Mouse (Mus musculus) hindbrain, embryonic 12.5 days (tissue): ENCODE measurements around the gene Stag1. TPM values are rescaled to one million over a fixed set of nuclear protein-coding genes. Genes with fewer than 3 reads are reported as not detected.

Experiments
- ATAC-seq: fragments of 200-750 bp; cut with Nextera tagmentation; 2 replicates; pipeline ENCODE4 v1.8.0; 2017; ENCODE audit warnings: moderate TSS enrichment; ENCODE audit not compliant: low FRiP score
- H3K27ac ChIP-seq: fragments of 300-500 bp; sonication (generic); 2 replicates; pipeline ENCODE4 v1.5.1; 2016; ENCODE audit warnings: mild to moderate bottlenecking
- H3K27me3 ChIP-seq: fragments of 300-500 bp; sonication (generic); 2 replicates; pipeline ENCODE4 v1.6.1; 2016; ENCODE audit warnings: mild to moderate bottlenecking
- H3K36me3 ChIP-seq: fragments of 300-500 bp; sonication (generic); 2 replicates; pipeline ENCODE4 v1.6.1; 2016; ENCODE audit warnings: mild to moderate bottlenecking
- H3K4me1 ChIP-seq: fragments of 300-500 bp; sonication (generic); 2 replicates; pipeline ENCODE4 v1.6.1; 2016
- H3K4me2 ChIP-seq: fragments of 300-500 bp; sonication (generic); replicated peaks from 2 replicates; pipeline ENCODE4 v1.6.1; 2016; ENCODE audit warnings: mild to moderate bottlenecking
- H3K4me3 ChIP-seq: fragments of 300-500 bp; sonication (generic); 2 replicates; pipeline ENCODE4 v1.5.1; 2016; ENCODE audit warnings: mild to moderate bottlenecking
- H3K9ac ChIP-seq: fragments of 300-500 bp; sonication (generic); 2 replicates; pipeline ENCODE4 v1.6.1; 2016; ENCODE audit warnings: mild to moderate bottlenecking, moderate library complexity
- H3K9me3 ChIP-seq: fragments of 300-500 bp; sonication (generic); replicated peaks from 2 replicates; pipeline ENCODE4 v1.6.1; 2016; ENCODE audit warnings: mild to moderate bottlenecking
- WGBS: fragments of 180-500 bp; shearing (Covaris S2); methylation state at CpG from one replicate; pipeline ENCODE4 v1.1.7; 2016; 5-methylcytosine and 5-hydroxymethylcytosine counted together
- polyA plus RNA-seq: library from polyadenylated mRNA; unstranded; fragments of >200 nt; fragmentation: Nextera tagmentation; extraction: Ambion mirVana; gene quantifications from 2 replicates; pipeline ENCODE4 v1.2.1, GENCODE M21; 2016

The Stag1 gene
- polyA plus RNA-seq, 1 experiment from 2014 or later = 58.1 TPM

DNA sequence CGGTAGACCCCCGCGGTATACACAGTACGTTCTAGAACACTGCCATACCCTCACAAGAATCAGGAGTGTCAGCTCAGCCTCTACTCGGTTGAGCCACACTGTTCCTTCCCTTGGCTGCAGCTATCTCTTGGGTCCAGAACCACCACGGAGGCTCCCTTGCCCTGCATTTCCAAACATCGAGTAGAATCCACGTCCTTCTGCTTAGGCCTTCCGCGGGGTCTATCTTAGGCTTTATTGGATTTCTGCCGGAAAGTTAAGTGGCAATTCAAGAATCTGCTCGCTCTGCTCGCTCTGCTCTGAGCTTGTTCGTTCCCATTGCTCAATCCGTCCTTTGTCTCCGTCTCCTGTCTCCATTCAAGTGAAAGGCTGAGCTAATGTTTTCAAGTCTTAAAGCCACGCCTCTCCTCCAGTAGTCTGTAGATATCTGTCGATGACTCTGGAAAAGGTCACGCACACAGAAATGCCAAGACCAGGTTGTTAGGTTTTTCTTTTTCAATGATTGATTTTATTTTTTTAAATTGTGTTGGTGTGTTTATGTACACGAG, 17.3 kb upstream of the Stag1 start:
- no peak overlapping the region for H3K27ac ChIP-seq
- no peak overlapping the region for H3K9ac ChIP-seq
- peaks cover 18% of the 10 kb centered on the region for H3K4me1 ChIP-seq
- no peak for ATAC-seq
- H3K27me3 ChIP-seq = no peaks in the 10 kb centered on the region
- no peak overlapping the region for H3K4me3 ChIP-seq
- WGBS = 60% methylated on average over 20 of the region's 20 CpGs
- H3K4me2 ChIP-seq = no peak overlapping the region
- H3K9me3 ChIP-seq = no peaks in the 10 kb centered on the region
- no peaks in the 10 kb centered on the region for H3K36me3 ChIP-seq

DNA sequence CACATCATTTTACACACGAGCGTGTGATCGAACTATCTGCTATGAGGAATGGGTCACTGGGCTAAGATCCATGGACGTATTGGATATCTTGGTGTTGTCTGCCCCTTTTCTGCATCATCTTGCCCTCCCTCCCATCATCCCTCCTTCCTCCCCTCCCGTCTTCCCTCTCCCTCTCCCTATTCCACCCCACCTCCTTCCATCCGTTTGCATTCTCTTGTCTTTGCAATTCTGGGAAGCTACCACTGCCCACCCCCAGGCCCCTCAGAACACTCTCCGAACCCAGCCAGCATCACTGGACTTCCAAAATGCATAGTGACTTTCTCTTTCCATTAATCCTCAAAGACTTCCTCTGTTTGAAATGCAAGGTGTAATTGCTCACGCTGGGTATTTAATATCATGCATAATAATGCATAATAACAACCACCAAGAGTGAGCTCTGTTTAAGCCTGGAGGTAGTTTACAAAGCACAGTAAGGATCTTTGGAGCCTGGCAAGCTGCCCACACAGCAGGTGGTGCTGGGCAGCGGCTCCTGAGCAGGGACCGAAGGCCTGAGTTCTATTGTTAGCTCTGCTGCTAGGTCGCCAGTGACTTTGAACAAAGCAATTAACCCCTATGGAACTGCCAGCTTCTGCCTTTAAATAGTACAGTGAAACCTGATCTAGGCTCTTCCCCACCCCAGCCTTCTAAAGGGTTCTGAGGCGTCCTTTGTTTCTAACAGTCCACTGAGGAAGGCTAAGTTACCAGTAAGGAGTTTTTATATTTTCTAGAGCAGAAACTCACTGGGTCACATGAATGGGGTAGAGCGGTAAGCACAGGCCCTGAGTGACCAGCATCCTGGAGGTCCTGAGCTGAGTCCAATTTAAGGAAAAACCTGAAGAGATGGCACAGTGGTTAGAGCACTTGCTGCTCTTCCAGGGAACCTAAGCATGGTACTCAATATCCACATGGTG, 15.8 kb upstream of the Stag1 start:
- Histone ChIP-seq H3K36me3 (no peaks in the 10 kb centered on the region), H3K4me1 (peaks cover 18% of the 10 kb centered on the region), H3K9ac (no peak overlapping the region), H3K27me3 (no peaks in the 10 kb centered on the region), H3K27ac (peak overlapping the region; percentile 25), H3K4me2 (no peak overlapping the region), H3K4me3 (no peak overlapping the region), H3K9me3 (no peaks in the 10 kb centered on the region)
- peak; percentile 48; the same call in 1 of the 2 replicates for ATAC-seq
- WGBS = 30% methylated on average over 13 of the region's 13 CpGs

DNA sequence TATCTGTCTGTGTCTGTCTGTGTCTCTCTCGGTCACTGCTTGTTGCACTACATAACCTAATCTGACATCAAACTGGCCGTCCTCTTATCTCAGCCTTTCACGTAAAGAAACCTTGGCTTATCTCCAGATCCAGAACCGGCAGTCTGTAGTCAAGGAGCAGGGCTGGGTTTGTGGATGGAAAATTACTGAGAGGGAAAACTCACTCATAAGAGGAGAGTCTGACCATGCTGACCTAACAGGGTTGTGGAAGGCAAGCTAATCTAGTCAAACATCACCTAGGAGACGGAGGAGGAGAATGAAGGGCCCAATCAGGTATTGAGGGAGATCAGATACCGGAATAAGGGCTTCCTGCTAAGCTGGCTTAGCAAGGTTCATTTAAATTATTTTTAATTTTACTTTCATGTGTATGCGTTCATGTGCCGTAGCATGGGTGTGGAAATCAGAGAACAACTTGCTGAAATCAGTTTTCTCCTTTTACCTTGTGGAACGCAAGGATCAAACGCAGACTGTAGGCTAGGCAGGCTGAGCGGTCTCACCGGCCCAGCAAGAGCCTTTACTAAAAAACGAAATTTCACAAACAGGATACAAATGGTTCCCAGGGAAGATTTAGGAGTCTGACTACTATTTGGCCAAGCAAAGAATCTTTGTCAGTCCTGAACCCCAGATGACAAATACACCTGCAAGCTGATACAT, 14.6 kb upstream of the Stag1 start:
- ATAC-seq = no peak
- Histone ChIP-seq H3K27ac (no peak overlapping the region), H3K36me3 (no peaks in the 10 kb centered on the region), H3K9ac (no peak overlapping the region), H3K4me3 (no peak overlapping the region), H3K4me2 (no peak overlapping the region), H3K4me1 (peaks cover 18% of the 10 kb centered on the region), H3K9me3 (no peaks in the 10 kb centered on the region), H3K27me3 (no peaks in the 10 kb centered on the region)
- WGBS = 70% methylated on average over 13 of the region's 13 CpGs

DNA sequence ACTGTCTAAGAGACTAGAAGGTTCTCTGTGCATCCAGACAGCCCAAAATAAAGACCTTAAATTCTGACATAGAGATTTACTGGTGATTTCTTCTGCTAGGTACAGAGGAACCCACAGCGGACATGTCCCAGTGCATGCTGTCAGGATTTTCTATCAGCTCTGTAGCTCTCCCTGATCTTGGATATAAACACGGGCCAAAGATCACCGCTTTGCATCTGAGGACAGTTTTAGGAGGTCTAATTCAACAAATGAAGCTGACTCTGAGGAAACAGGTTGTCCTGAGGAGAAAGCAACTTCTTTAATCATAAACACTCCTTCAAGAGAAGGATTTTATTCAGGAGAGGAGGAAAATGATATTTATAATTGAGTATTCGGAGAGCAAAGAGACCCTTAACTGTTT, 13.6 kb upstream of the Stag1 start:
- WGBS = 90% methylated on average over 4 of the region's 4 CpGs
- Histone ChIP-seq H3K4me3 (no peak overlapping the region), H3K27ac (no peak overlapping the region), H3K36me3 (no peaks in the 10 kb centered on the region), H3K4me2 (no peak overlapping the region), H3K27me3 (no peaks in the 10 kb centered on the region), H3K9me3 (no peaks in the 10 kb centered on the region), H3K9ac (no peak overlapping the region), H3K4me1 (peaks cover 18% of the 10 kb centered on the region)
- no peak for ATAC-seq

- Histone ChIP-seq H3K9me3 (0 out of 2 replicates have a peak, but pooled peaks cover 3% of the 10 kb centered on the region), H3K4me3 (no peak overlapping the region), H3K4me2 (no peak overlapping the region), H3K9ac (no peak overlapping the region), H3K4me1 (no peaks in the 10 kb centered on the region; the same call in 1 of the 2 replicates), H3K27ac (no peak overlapping the region), H3K36me3 (no peaks in the 10 kb centered on the region), H3K27me3 (no peaks in the 10 kb centered on the region)
- no peak for ATAC-seq
- 72% methylated on average over 4 of the region's 4 CpGs for WGBS
These were observed 7.1 kb upstream of the Stag1 start for GRCm38 (mm10) chr9:100590462-100590861.

GRCm38 (mm10) chr9:100596317-100596716, 1.3 kb upstream of the Stag1 start:
- Histone ChIP-seq H3K4me3 (no peak overlapping the region), H3K4me1 (peaks cover 8% of the 10 kb centered on the region; the same call in 1 of the 2 replicates), H3K9ac (no peak overlapping the region), H3K27me3 (no peaks in the 10 kb centered on the region), H3K36me3 (no peaks in the 10 kb centered on the region), H3K4me2 (no peak overlapping the region), H3K9me3 (0 out of 2 replicates have a peak, but pooled peaks cover 3% of the 10 kb centered on the region), H3K27ac (no peak overlapping the region)
- WGBS = 86% methylated on average over 8 of the region's 8 CpGs
- ATAC-seq = no peak

DNA sequence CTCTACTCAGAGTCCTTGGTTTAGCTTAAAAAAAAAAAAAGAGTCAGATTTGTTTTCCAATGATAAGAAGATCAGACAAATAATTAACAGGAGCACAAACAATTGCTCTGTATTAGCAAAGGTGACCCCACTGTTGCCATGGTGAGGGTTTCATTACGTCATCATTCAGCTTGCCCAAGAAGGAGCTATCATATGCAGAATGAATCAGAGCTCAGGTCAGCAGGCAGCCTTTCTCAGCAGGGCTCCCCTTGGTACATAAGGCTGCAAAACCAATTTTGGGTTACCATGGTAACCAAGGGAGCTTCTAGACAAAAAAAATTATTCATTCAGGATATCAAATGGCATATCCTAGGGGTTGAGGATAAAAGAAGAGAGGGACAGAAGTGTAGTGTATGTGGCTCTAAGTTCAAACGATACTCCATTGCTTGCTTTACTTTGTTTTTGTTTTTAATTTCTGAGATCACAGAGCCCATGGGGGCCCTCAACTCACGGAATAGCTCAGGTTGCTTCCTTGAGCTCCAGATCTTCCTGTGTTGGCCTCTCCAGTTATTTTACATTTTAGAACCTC, 2.2 kb downstream of the Stag1 start:
- ATAC-seq = no peak
- 29% methylated on average over 3 of the region's 3 CpGs for WGBS

DNA sequence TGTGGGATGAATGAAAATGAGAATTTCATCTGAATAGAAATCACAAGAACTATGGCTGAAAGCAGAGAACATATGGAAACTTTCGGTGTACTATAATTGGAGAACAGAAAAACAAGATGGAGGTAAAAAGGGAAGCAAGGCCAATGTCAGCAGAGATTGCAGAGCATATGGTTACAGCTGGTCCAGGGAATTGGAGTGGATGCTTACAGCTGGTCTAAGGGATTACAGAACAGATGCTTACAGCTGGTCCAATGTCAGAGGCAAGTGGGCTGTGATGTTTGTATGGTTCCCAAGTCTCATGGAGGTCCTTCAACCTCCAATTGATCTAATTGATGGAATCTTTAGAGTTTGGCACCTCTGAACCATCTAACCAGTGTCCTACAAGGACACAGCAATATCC, 4.5 kb downstream of the Stag1 start:
- no peaks in the 10 kb centered on the region for H3K36me3 ChIP-seq
- H3K27ac ChIP-seq = no peak overlapping the region
- WGBS = 87% methylated on average over 1 of the region's 1 CpGs
- H3K9me3 ChIP-seq = no peaks in the 10 kb centered on the region
- no peaks in the 10 kb centered on the region for H3K27me3 ChIP-seq
- no peak for ATAC-seq
- H3K4me1 ChIP-seq = peaks cover 12% of the 10 kb centered on the region
- H3K9ac ChIP-seq = no peak overlapping the region
- H3K4me3 ChIP-seq = no peak overlapping the region
- no peak overlapping the region for H3K4me2 ChIP-seq

More for the DNA sequence above, 2.2 kb downstream of the Stag1 start:
- Histone ChIP-seq H3K36me3 (no peaks in the 10 kb centered on the region), H3K4me2 (no peak overlapping the region), H3K9me3 (no peaks in the 10 kb centered on the region), H3K4me1 (peaks cover 8% of the 10 kb centered on the region; the same call in 1 of the 2 replicates), H3K4me3 (no peak overlapping the region), H3K9ac (no peak overlapping the region), H3K27ac (0 out of 2 replicates have a peak overlapping the region, but pooled peaks have one; percentile 17), H3K27me3 (no peaks in the 10 kb centered on the region)

DNA sequence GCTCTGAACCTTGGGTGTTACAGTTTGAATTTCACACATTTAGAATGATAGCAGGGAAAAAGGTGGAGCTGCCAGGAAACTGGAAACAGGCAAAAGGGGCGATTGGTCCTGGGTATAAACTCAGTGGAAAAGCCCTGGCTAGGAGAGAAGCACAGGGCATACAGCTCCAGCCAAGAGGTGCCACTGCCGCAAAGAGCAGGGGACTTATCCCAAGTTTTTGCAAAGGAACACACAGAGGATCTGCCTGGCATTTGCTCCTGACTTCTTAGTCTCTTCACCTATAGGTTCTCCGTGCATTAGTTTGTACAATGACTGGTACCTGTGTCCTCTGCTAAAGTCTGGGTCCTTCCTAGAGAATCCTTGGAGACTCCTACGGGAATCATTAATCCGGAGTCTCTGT, 5.6 kb downstream of the Stag1 start:
- Histone ChIP-seq H3K27ac (no peak overlapping the region), H3K9me3 (no peaks in the 10 kb centered on the region), H3K36me3 (no peaks in the 10 kb centered on the region), H3K4me2 (no peak overlapping the region), H3K27me3 (no peaks in the 10 kb centered on the region), H3K4me1 (peaks cover 12% of the 10 kb centered on the region), H3K4me3 (no peak overlapping the region), H3K9ac (no peak overlapping the region)
- WGBS = 70% methylated on average over 5 of the region's 5 CpGs
- ATAC-seq = no peak

GRCm38 (mm10) chr9:100605522-100605921, 7.9 kb downstream of the Stag1 start:
- no peak overlapping the region for H3K4me3 ChIP-seq
- no peak overlapping the region for H3K27ac ChIP-seq
- WGBS = 97% methylated on average over 1 of the region's 1 CpGs
- H3K4me1 ChIP-seq = peaks cover 4% of the 10 kb centered on the region; the same call in 1 of the 2 replicates
- H3K9me3 ChIP-seq = no peaks in the 10 kb centered on the region
- no peaks in the 10 kb centered on the region for H3K36me3 ChIP-seq
- no peaks in the 10 kb centered on the region for H3K27me3 ChIP-seq
- no peak for ATAC-seq
- H3K4me2 ChIP-seq = no peak overlapping the region
- no peak overlapping the region for H3K9ac ChIP-seq

- 61% methylated on average over 7 of the region's 7 CpGs for WGBS
- no peaks in the 10 kb centered on the region for H3K9me3 ChIP-seq
- no peak for ATAC-seq
These were observed 8.5 kb downstream of the Stag1 start for GRCm38 (mm10) chr9:100605985-100606554.

More at GRCm38 (mm10) chr9:100605985-100606554, 8.5 kb downstream of the Stag1 start:
- Histone ChIP-seq H3K9ac (no peak overlapping the region), H3K4me1 (peaks cover 4% of the 10 kb centered on the region; the same call in 1 of the 2 replicates), H3K27ac (no peak overlapping the region), H3K4me3 (no peak overlapping the region), H3K36me3 (no peaks in the 10 kb centered on the region), H3K27me3 (no peaks in the 10 kb centered on the region), H3K4me2 (no peak overlapping the region)
